ENCODE assay signal across 10 mouse cellular contexts in genomic region chr7:67954591-67955185, GRCm38 (mm10). TPM values are rescaled to one million over a fixed set of nuclear protein-coding genes. Genes with fewer than 3 reads are reported as not detected.
A peak's percentile ranks its signal among the peaks of the same experiment; 100 is the strongest.
DNase-seq lines count a peak whose midpoint lies in the region; ATAC-seq lines count a peak whose summit lies in the region.
"Had no signal": no experiment of that assay in that cellular context is flagged by ENCODE, and none has a peak within 500 bp of the region (broad histone marks: within the 10 kb centered on the region; RNA-seq: fewer than 3 reads in every experiment).

No protein-coding gene starts in this region.

- peak overlapping the region; percentile 99 for H3K4me2 ChIP-seq in forebrain, embryonic 16.5 days (ENCODE audit: low read length)
- H3K4me2 ChIP-seq in liver, embryonic 15.5 days = peak overlapping the region; percentile 96

- peak overlapping the region; percentile 91 for H3K4me3 ChIP-seq in erythroblast, embryonic 14.5 days (replicated peaks)
- peak overlapping the region; percentile 91 for H3K4me3 ChIP-seq in forebrain, embryonic 16.5 days (replicated peaks; ENCODE audit: low read length)
- H3K4me3 ChIP-seq in liver, embryonic 15.5 days (replicated peaks) = peak overlapping the region; percentile 90

- DNase-seq in 3T3-L1 (ENCODE audit: low read depth, low spot score) = peak; percentile 33
- no peak for DNase-seq in ovary, postnatal 36 days (ENCODE audit: low spot score)
- DNase-seq in left cerebral cortex, adult 9 months (ENCODE audit: low spot score in 2 of 2) = no peak
- DNase-seq in cerebellum, postnatal 10 days = no peak
- DNase-seq: right cerebral cortex, postnatal 14 days had no signal

- H3K27me3 ChIP-seq in erythroblast, embryonic 14.5 days (ENCODE audit: control insufficient read depth) = peaks cover 47% of the 10 kb centered on the region
- H3K27me3 ChIP-seq in forebrain, embryonic 16.5 days (replicated peaks; ENCODE audit: control insufficient read depth, insufficient read depth, low read length) = no peaks in the 10 kb centered on the region
- H3K27me3 ChIP-seq in liver, embryonic 15.5 days = peaks cover 61% of the 10 kb centered on the region

- peaks cover 54% of the 10 kb centered on the region for H3K4me1 ChIP-seq in erythroblast, embryonic 14.5 days (ENCODE audit: control insufficient read depth)
- peaks cover 38% of the 10 kb centered on the region for H3K4me1 ChIP-seq in forebrain, embryonic 16.5 days (replicated peaks; ENCODE audit: control insufficient read depth, insufficient read depth, low read length)
- peaks cover 76% of the 10 kb centered on the region for H3K4me1 ChIP-seq in liver, embryonic 15.5 days (replicated peaks)

- no peaks in the 10 kb centered on the region for H3K36me3 ChIP-seq in erythroblast, embryonic 14.5 days (ENCODE audit: control insufficient read depth)
- no peaks in the 10 kb centered on the region for H3K36me3 ChIP-seq in forebrain, embryonic 16.5 days (ENCODE audit: control insufficient read depth, insufficient read depth)
- H3K36me3 ChIP-seq in liver, embryonic 15.5 days (replicated peaks) = no peaks in the 10 kb centered on the region

- no peak for ATAC-seq in erythroblast, adult 5-6 weeks (replicated peaks; ENCODE audit: low FRiP score, poor library complexity, severe bottlenecking)
- ATAC-seq in forebrain, embryonic 16.5 days = no peak
- no peak for ATAC-seq in liver, embryonic 15.5 days (ENCODE audit: insufficient read depth)
- ATAC-seq: inflammation-experienced regulatory T-cells, adult 6 months had no signal

- H3K27ac ChIP-seq in forebrain, embryonic 16.5 days (ENCODE audit: low read length) = no peak overlapping the region
- no peak overlapping the region for H3K27ac ChIP-seq in liver, embryonic 15.5 days (replicated peaks)

- WGBS in forebrain, embryonic 16.5 days = 1% methylated on average over 10 of the region's 10 CpGs
- 47% methylated on average over 10 of the region's 10 CpGs for WGBS in liver, embryonic 15.5 days (ENCODE audit: insufficient replicate concordance)

- H3K9ac ChIP-seq in forebrain, embryonic 16.5 days (replicated peaks; ENCODE audit: low read depth, low read length) = peak overlapping the region; percentile 98
- 0 out of 2 replicates have a peak overlapping the region, but pooled peaks have one; percentile 92 for H3K9ac ChIP-seq in liver, embryonic 15.5 days

- no peaks in the 10 kb centered on the region for H3K9me3 ChIP-seq in erythroblast, embryonic 14.5 days (ENCODE audit: control insufficient read depth, low read length)
- no peaks in the 10 kb centered on the region for H3K9me3 ChIP-seq in forebrain, embryonic 16.5 days (ENCODE audit: control insufficient read depth, low read length)
- H3K9me3 ChIP-seq in liver, embryonic 15.5 days (replicated peaks) = no peaks in the 10 kb centered on the region

RNA-seq across cellular contexts. Expression of gene Igf1r, which starts 2.1 kb away (rescaled TPM):
- polyA plus RNA-seq in erythroblast, embryonic 14.5 days (2012) = 0.17 and 0.23 TPM in 2 replicates
- total RNA-seq in erythroblast, adult 5-6 weeks (2015; ENCODE audit: low replicate concordance) = 17.1 and 19.6 TPM in 2 replicates
- 13.5 and 16.0 TPM in 2 replicates for total RNA-seq in erythroblast, adult 5-6 weeks (2017; ENCODE audit: low replicate concordance)
- 25.2 and 27.1 TPM in 2 replicates for polyA plus RNA-seq in forebrain, embryonic 16.5 days (2015; fragmentation: Nextera tagmentation; extraction: Ambion mirVana)
- polyA plus RNA-seq in liver, embryonic 15.5 days (2015; fragmentation: Nextera tagmentation; extraction: Ambion mirVana) = 2.6 and 3.7 TPM in 2 replicates
